Mouse (Mus musculus) left cerebral cortex, postnatal 36 days (tissue): ENCODE measurements around the gene Lmod2. TPM values are rescaled to one million over a fixed set of nuclear protein-coding genes. Genes with fewer than 3 reads are reported as not detected.

Experiments
- DNase-seq, 2 experiments: peaks; one replicate each; pipeline ENCODE4 v3.0.0; 2021 to 2022; ENCODE audit warnings: low spot score in 2 of 2, mixed read lengths in 1 of 2
- intact Hi-C: fragments of 180-260 bp; cut with DNase I; formaldehyde crosslinking; loops from one replicate; pipeline ENCODE4 v1.15.1; 2025
- total RNA-seq, 2 experiments: library from RNA; stranded (reverse); gene quantifications; 2 replicates each; pipeline ENCODE4 v1.2.3; 2021

Lmod2 gene
- total RNA-seq: not detected

GRCm38 (mm10) chr6:24597500-24597899 lies at the start of gene Lmod2:
TSS of gene Lmod2 (plus strand) at chr6:24597762.
- no peak for DNase-seq
- intact Hi-C loops: no loop called here

DNA sequence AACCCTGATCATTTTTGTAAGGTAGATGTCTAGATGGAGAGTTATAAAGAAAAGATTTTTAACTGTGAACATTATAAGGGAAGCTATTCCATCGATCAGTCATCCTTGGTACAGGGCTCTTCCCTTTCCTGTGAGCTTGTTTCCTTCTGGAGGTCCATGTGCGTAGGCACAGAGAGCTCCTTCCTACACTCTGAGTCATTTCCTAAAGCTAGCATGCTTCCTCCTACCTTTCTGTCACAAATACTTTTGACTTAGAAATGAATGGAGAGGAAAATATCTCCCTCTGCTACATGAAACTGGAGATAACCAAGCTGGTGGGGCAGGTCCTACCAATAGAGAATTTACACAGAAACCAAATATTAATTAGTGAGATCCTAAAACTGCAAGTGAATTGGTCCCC lies 47.8 kb upstream of the Lmod2 start:
- no peak for DNase-seq
- intact Hi-C loops: no loop called here

GRCm38 (mm10) chr6:24552046-24552445 lies 45.5 kb upstream of the Lmod2 start:
- DNase-seq: no peak
- intact Hi-C loops: no loop called here

- intact Hi-C loops: no loop called here
- DNase-seq: no peak
Measured at GRCm38 (mm10) chr6:24554427-24555086, 43.0 kb upstream of the Lmod2 start.

DNA sequence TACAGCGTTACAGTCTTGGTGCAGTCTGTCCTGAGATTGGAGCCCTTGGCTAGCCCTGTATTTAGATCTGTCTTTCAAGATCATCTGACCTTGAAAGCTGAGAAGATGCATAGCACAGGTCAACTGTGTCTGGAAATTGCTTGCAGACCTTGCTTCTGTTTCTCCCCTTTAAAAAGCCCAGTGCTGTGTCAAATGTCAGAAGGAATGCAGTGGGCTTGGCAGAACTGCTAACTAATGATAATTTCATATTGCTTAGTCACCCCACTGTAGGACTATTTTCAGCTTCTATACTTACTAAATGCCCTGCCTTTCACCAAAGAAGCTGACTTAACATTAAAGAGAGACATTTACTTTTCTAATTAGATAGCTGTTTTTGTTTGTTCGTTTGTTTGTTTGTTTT lies 42.1 kb upstream of the Lmod2 start:
- no peak for DNase-seq
- intact Hi-C loops: no loop called here

GRCm38 (mm10) chr6:24564081-24564480 lies 33.5 kb upstream of the Lmod2 start:
- DNase-seq: no peak
- intact Hi-C loops: no loop called here

DNA sequence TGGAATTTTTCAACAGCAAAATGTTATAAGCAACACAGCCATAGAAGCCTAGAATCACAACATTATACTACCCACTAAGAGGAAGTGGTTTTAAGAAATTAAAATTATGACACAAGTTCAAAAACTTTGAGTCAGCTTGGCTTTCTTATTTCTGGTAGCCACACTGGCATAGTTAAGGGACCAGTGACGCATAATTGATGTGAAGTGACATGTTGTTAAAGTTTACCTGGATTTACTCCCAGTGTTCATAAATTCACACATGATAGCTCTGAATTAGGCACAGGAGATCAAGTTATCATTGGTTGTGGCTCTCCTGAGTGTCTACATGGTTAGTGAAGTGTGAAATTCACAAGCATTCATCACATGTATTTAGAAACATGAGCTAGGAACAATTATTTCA lies 32.7 kb upstream of the Lmod2 start:
- intact Hi-C loops: no loop called here
- DNase-seq: no peak

- DNase-seq: no peak
- intact Hi-C loops: no loop called here
Measured at GRCm38 (mm10) chr6:24568963-24569362, 28.6 kb upstream of the Lmod2 start.

- DNase-seq: no peak
- intact Hi-C loops: no loop called here
Measured at GRCm38 (mm10) chr6:24569711-24570110, 27.9 kb upstream of the Lmod2 start.

DNA sequence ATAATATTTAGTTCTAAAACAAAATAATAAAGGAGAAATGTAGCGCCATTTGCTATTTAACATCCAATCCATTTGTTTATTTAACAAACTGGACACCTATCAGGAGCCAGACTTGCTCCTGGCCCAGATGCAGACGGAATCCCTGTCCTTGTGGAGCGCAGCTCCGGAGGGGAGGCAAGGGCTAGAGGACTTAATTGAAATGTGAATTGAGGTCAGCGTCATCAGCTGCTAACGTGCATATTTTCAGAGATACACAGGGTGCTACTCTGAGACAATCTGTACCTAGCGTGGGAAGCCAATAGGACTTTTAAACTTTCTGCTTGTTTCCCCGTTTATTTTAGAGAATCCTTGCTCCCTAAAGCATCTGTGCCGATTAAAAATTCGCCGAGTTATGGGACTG lies 27.3 kb upstream of the Lmod2 start:
- intact Hi-C loops: no loop called here
- no peak for DNase-seq

- intact Hi-C loops: no loop called here
- DNase-seq: no peak
Measured at GRCm38 (mm10) chr6:24571126-24571525, 26.4 kb upstream of the Lmod2 start.

DNA sequence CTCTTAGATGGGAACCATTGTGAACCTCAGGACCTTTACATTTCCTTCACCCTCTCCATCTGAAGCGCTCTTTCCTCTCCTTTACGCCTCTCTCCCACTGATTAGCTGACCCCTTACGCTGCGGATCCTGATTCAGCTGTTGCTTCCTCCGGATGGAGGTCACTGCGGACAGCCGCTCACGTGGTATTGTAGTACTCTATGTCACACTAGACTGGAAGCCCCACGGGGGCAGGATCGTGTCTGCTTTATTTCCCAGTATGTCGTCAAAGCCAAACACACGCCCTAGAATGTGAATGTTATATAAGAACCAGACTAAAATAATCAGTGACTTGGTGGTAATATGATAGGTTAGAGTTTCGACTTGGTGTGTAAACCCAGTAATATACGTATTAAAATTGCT lies 25.1 kb upstream of the Lmod2 start:
- intact Hi-C loops: no loop called here
- DNase-seq: no peak

GRCm38 (mm10) chr6:24573319-24573718 lies 24.2 kb upstream of the Lmod2 start:
- intact Hi-C loops: no loop called here
- no peak for DNase-seq

DNA sequence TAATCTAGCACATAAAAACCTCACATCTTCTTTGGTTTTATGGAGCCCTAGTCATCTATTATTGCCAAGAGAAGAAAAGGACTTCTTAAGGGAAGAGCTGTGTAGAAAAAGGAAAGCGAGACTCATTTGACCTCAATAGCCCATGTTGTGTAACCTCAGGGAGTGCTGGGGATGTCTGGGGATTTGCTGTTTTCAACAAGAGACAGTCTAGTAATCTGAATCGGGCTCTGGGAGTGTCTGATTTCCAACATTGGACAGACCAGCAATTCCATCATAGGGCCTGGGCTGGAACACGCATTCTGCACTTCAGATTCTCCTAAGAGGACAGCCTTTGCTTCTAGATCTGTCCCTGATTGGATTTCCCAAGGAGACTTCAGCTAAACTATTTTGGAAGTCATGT lies 14.1 kb upstream of the Lmod2 start:
- no peak for DNase-seq
- intact Hi-C loops: no loop called here

- intact Hi-C loops: no loop called here
- DNase-seq: no peak
Measured at GRCm38 (mm10) chr6:24585431-24586310, 11.9 kb upstream of the Lmod2 start.

GRCm38 (mm10) chr6:24586885-24587284 lies 10.7 kb upstream of the Lmod2 start:
- DNase-seq: no peak
- intact Hi-C loops: no loop called here

- no peak for DNase-seq
- intact Hi-C loops: no loop called here
Measured at GRCm38 (mm10) chr6:24590282-24590681, 7.3 kb upstream of the Lmod2 start.

- intact Hi-C loops: no loop called here
- DNase-seq: no peak
Measured at GRCm38 (mm10) chr6:24591525-24592218, 5.9 kb upstream of the Lmod2 start.

DNA sequence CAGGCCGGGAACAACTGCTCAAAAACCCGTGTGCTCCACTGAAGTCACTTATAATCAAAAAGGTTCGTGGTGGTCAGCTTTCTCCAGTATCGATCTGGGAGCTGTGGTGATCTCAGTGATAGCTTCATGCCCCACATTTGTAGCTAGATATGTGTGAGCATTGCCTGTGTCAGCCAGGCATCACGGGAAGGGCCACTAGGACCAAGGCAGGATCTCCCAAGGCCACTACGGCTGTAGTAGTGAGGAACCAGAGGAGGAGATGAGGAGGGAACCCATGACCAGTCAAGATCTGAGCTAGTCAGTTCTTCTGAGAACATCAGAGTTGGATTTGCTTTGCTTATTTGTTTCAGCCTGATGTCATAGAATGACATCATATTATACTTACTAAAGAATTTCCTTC lies 1.6 kb downstream of the Lmod2 start:
- intact Hi-C loops: no loop called here
- no peak for DNase-seq

DNA sequence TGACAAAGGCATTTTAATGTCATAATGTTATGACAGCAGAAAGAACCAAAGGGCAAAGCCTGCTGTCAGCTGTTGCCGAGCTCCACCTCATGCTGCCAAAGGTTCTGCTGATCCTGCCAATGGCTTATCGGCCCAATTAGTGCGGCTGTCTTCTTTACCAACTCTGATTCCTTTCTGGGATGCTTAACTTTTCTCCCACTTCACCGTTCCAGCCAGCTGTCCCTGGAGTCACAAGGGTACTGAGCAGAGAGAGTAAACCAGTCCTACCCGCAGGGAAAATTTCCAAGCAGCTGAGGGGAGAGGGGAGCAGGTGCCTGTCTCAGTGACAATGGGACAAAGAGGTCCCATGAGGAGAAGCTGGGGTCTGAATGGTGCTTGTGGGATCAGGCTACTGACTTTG lies 2.1 kb downstream of the Lmod2 start:
- intact Hi-C loops: no loop called here
- DNase-seq: no peak

DNA sequence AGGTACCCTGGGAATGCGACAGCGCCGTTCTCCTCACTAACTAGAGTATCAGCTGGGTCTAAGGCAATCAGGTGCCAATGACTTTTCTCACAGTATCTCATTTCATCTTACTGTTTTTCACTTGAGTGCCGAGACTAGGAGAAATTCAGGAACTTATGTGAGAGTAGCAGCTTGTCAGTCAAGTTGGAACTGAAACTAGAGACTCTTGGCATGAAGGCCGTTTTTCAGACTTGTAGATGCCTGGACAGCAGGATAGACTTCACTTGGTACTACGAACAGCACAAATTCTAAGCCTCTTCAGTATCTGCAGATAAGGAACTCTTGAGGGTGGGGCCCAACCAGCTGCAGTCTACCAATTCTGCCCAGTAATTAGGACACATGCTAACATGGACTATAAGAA lies 2.6 kb downstream of the Lmod2 start:
- intact Hi-C loops: no loop called here

More for the DNA sequence above, 2.6 kb downstream of the Lmod2 start:
- DNase-seq: no peak
